Mouse (Mus musculus): ENCODE data around the gene Gna13.

The Gna13 gene

DNA sequence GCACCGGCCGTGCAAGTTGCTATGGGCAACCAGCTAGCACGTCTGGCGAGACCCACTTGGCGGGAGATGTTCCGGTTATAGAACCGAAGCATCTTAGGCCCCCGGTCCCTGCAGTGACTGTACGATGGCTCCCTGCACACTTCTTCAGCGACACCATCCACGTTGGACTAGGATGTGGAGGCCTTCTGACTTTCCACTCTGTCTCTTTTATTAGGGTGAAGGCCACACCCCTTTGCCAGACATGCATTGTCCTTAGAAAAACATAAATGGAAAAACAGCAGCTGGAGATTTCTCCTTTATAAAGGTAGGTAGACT, 63.6 kb downstream of the Gna13 start:
- DNase-seq: no peak

DNA sequence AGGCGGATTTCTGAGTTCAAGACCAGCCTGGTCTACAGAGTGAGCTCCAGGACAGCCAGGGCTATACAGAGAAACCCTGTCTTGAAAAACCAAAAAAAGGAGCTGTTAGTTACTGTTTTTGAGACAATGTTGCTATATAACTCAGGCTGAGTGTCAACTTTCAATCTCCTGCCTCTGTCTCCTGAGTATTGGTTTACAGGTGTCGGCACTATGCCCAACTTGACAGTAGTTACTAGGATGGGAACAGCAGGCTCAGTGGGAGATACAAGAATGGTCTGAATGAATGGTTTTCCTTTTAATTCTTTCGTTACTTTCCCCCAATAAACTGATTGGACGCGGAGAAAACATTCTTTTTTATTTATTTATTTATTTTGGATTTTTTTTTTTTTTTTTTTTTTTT, 64.7 kb downstream of the Gna13 start:
- no peak for DNase-seq

DNA sequence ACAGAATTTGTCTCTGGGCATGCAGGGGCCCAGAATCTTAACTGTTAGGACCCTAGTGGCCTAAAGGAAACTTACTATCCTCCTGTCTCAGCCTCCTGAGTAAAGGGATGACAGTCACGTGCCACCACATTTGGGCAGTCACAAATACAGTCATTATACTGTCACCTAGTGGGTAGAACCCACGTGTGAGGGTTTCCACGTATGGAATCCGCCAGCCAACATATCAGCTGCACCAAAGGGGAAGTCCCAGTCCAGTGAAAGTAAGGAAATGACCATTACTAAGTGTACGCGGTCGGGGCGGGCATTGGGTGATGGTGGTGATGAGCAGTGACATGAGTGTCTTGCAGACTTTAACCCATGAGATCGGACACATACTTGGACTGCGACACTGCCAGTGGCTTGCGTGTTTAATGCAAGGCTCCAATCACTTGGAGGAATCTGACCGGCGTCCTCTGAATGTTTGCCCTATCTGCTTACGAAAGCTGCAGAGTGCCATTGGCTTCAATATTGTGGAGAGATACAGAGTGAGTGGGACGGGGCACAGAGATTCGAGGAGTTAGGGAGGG, 71.7 kb downstream of the Gna13 start:
- no peak for DNase-seq

DNA sequence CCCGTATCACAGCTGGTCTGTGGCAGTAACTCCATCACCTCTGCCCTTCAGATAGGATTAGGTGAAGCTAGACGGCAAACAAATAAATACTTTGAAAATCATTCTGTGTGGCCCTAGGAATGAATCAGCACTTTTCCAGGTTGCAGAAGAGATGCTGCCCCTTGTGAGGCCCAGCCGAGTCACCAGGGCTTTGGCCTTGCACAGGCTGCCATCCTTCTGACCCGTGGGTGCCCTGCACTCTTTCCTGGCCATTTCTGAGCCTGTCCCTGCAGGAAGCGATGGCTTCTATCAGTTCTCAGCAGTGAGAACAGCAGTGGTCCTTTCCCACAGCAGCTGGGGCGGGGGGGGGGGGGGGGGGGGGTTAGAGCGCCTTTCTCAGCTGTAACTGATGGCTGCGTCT, 74.3 kb downstream of the Gna13 start:
- DNase-seq: no peak

DNA sequence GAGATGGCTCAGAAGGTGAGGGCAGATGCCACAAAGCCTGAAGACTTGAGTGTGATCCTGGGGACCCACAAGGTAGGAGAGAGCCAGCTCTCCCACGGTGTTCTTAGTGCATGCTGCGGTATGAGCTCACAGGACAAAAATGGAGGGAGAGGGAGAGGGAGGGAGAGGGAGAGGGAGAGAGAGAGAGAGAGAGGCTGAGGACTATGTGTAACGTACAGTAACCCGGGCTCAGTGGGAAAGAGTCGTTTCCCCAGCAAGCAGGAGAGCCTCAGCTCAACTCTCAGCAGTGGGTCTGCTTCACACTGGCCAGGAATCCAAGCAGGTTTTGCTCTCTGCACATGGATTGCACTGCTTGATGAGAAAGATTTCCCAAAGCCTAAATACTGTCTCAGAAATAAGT, 76.6 kb downstream of the Gna13 start:
- DNase-seq: peak; percentile 41

DNA sequence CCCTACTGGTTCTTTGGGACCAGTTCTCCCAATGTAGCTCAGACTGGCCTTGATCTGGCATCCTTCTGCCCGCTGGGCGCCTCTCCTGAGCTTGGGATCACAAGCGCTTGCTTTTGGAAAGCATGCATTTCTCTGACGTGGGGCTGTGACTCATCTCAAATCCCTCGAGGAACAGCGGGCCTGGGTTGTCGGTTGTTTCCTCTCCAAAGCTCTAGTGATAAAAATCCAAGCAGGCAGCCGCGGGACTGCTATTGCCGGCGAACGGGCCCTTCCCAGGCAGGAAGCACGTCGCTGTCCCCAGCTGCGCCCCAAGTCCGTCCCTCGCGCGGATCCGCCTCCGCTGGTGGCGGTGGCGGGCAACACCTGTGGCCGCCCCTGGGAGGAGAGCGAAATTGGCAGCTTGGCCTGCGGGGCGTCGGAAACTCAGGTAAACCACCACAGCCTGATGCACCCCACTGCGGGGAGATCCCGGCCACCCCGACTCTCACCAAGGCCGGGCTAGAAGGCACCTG, 77.3 kb downstream of the Gna13 start:
- DNase-seq: peak; percentile 78

DNA sequence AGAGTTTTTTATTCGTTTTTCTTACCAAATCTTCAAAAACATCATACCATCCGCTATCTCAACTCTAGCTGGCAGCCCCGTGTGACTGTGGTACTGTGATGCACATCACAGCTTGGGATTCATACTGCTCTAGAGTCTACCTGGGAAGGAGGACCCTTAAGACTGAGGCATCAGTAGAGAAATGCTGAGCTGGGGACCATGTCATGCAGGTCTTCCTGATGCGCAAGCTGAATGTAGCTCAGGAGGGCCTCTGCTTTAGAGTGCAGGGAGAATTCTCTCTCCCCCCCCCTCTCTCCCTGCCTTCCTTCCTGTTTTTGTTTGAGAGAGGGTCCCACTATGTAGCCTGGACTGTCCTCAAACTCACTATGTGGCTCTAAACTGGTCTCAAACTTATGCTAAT, 78.0 kb downstream of the Gna13 start:
- no peak for DNase-seq

DNA sequence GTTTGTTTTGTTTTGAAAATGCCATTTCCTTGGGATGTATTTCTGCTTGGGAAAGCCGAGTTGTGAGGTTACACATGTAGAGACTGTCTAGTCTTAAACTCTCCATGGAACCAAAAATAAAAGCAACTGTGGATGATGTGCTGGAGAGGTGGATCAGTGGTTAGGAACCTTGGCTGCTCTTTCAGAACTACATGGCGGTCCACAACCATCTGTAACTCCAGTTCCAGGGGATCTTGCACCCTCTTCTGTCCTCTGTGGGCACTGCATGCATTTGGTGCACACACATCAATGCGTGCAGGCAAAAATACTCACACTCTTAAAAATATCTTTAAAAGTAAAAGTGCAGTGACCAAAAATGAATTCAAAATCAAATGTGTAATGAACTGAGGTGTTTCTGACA, 78.5 kb downstream of the Gna13 start:
- DNase-seq: peak; percentile 65

DNA sequence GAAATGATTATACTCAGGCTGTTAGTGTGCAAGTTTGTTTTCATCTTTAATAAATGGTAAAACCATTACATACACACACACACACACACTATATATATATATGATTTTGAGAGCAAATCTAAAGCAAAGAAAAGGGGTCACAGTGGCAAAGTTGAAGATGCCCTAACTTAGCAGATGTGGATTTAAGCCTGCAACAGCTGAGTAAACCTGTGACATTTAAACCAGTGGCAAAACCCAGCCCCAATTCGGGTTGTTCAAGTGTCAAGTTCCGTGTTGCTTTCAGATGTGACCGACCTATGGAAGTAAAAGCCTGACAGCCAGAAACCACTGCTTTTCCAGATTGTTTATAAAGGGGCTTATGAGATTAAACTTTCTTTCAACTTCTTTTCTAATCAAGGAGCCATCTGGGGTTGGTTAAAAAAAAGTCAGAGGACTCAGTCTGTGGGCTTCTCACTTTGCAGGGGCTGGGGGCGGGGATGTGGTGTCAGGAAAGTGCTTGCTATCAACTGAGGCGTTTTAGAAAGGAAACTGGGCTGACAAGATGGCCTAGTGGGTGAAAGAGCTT, 79.6 kb downstream of the Gna13 start:
- peak; percentile 5 for DNase-seq

DNA sequence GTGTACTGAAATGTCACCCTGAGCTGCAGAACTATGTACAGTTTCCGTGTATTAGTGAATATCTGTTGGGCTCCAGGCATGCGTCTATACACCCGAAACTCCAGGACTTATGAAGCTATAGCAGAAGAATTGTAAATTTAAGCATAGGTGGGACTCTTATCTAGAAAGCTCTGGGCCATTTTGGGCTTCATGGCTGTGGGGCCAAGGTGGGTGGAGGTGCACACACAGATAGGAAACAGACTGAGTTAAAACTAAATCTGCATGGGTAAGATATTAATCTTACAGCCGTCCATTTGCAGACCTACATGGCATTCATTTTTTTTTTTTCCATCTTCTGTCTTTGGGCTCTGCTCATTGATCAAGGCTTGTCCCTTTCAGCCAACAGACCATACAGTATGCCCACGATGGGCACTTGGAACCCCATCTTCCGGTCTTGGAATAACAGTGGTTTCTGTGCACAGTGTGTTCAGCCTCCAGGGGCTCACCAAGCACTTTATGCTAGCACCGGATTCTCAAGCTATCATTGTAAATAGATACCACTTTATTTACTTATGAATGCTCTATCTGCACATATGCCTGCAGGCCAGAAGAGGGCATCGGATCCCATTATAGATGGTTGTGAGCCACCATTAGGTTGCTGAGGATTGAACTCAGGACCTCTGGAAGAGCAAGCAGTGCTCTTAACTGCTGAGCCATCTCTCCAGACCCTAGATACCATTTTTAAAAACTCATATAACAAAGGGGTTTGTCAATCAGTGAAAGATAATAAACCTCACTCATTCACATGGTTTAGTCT, 81.0 kb downstream of the Gna13 start:
- DNase-seq: no peak

DNA sequence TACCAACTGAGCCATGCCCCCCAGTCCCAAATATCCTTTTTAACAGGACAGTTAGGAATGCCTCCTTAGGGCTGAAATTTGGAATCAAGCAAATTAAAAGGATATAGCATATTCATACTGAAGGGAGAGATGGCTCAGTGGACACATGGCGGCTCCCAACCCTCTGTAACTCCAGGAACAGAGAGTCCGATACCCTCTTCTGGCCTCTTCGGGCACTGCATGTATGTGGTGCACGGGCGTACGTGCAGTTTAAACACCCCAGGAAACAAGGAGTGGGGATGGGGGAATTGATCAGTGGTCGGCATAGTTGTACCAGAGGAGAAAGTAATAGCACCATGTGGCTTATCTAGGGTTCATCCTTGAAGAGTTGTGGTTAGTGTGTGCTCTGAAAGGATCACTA, 82.0 kb downstream of the Gna13 start:
- peak; percentile 59 for DNase-seq

DNA sequence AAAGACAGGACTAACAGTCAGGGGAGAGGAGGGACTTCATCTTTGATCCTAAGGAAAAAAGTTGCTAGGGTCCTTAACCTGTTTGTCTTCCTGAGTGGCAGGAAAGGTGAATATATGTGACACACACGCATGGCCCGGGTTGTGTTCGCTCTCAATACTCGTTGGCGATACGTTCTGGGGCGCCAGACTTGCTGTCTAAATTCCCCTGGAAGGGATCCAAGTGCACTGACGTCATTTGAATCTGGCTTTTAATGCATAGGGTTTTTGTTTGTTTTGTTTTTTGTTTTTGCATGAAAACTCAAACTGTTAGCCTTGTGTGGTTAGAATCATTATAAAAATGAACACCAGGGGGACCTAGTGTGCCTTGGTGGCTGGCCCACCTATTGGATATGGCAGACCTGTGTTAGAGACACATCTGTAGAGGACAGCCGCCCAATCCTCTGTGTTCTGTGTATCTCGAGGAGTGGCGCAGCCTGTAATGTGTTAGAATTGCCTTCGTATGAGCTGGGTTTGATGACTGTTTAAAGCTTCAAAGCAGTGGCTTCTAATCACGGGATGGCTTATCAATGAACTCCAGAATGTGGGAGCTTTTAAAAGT, 82.9 kb downstream of the Gna13 start:
- DNase-seq: peak; percentile 66

Data from retina, postnatal 1 day (tissue).